Mouse (Mus musculus): ENCODE measurements around the gene Ercc1. TPM values are rescaled to one million over a fixed set of nuclear protein-coding genes. Genes with fewer than 3 reads are reported as not detected.

Ercc1 gene
- polyA plus RNA-seq, 1 experiment from 2014 or later, result 68.4 TPM

DNA sequence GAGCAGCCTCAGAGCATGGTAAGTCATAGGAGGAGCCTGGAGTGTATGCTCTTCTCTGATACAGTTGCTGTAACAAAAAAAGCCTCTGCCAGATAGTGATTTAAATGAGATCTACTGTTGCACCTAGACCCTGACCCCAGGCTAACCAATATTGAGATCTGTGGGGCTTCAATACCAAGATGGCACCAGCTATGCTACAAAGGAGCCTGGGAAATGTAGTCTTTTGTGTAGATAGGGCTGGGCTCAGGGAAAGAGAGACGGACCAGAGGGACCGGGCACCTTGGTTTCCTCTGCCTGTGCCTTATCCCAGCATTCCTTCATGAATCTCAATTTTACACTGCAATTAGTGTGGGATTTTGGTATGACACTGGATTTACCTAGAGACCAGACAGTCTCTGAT is 28.8 kb downstream of the Ercc1 start:
- no peaks in the 10 kb centered on the region for H3K9me3 ChIP-seq (replicated peaks; ENCODE audit: low read length)
- no peaks in the 10 kb centered on the region for H3K27me3 ChIP-seq (ENCODE audit: insufficient read depth, low read length)
- TF ChIP-seq CTCF (IDR thresholded peaks at IDR 0.05; ENCODE audit: low read depth), result no peak
- no peak overlapping the region for H3K27ac ChIP-seq
- H3K4me1 ChIP-seq (replicated peaks; ENCODE audit: insufficient read depth, low read length), result 0 out of 2 replicates have a peak, but pooled peaks cover 5% of the 10 kb centered on the region
- H3K9ac ChIP-seq (ENCODE audit: low read depth, low read length), result no peak overlapping the region
- DNase-seq (ENCODE audit: low spot score) (no peak), ATAC-seq (replicated peaks; ENCODE audit: low FRiP score, low read depth) (no peak)
- H3K36me3 ChIP-seq (ENCODE audit: insufficient read depth, low read length), result no peaks in the 10 kb centered on the region
- H3K4me2 ChIP-seq (ENCODE audit: low read length), result no peak overlapping the region
- WGBS, result 96% methylated on average over 2 of the region's 2 CpGs
- H3K4me3 ChIP-seq (replicated peaks; ENCODE audit: low read depth, low read length), result no peak overlapping the region

GRCm38 (mm10) chr7:19375368-19375767 is 30.8 kb downstream of the Ercc1 start:
- Histone ChIP-seq H3K27me3 (ENCODE audit: insufficient read depth, low read length) (no peaks in the 10 kb centered on the region), H3K36me3 (ENCODE audit: insufficient read depth, low read length) (no peaks in the 10 kb centered on the region), H3K9me3 (replicated peaks; ENCODE audit: low read length) (no peaks in the 10 kb centered on the region), H3K4me1 (replicated peaks; ENCODE audit: insufficient read depth, low read length) (no peaks in the 10 kb centered on the region), H3K9ac (ENCODE audit: low read depth, low read length) (no peak overlapping the region), H3K4me3 (replicated peaks; ENCODE audit: low read depth, low read length) (no peak overlapping the region), H3K27ac (no peak overlapping the region), H3K4me2 (ENCODE audit: low read length) (no peak overlapping the region)
- no peak for TF ChIP-seq CTCF (IDR thresholded peaks at IDR 0.05; ENCODE audit: low read depth)
- DNase-seq (ENCODE audit: low spot score) (no peak), ATAC-seq (replicated peaks; ENCODE audit: low FRiP score, low read depth) (no peak)
- WGBS, result 82% methylated on average over 18 of the region's 18 CpGs

GRCm38 (mm10) chr7:19376019-19376418 is 31.4 kb downstream of the Ercc1 start:
- WGBS, result 89% methylated on average over 4 of the region's 4 CpGs

GRCm38 (mm10) chr7:19378049-19378448 is 33.5 kb downstream of the Ercc1 start:
- no peak overlapping the region for H3K27ac ChIP-seq
- H3K4me1 ChIP-seq (replicated peaks; ENCODE audit: insufficient read depth, low read length), result no peaks in the 10 kb centered on the region
- ATAC-seq (replicated peaks; ENCODE audit: low FRiP score, low read depth) (no peak), DNase-seq (ENCODE audit: low spot score) (no peak)
- H3K27me3 ChIP-seq (ENCODE audit: insufficient read depth, low read length), result no peaks in the 10 kb centered on the region
- no peak overlapping the region for H3K4me3 ChIP-seq (replicated peaks; ENCODE audit: low read depth, low read length)
- TF ChIP-seq CTCF (IDR thresholded peaks at IDR 0.05; ENCODE audit: low read depth), result no peak
- no peaks in the 10 kb centered on the region for H3K36me3 ChIP-seq (ENCODE audit: insufficient read depth, low read length)
- no peaks in the 10 kb centered on the region for H3K9me3 ChIP-seq (replicated peaks; ENCODE audit: low read length)
- 78% methylated on average over 7 of the region's 8 CpGs for WGBS
- H3K9ac ChIP-seq (ENCODE audit: low read depth, low read length), result no peak overlapping the region
- no peak overlapping the region for H3K4me2 ChIP-seq (ENCODE audit: low read length)

More at GRCm38 (mm10) chr7:19376019-19376418, 31.4 kb downstream of the Ercc1 start:
- H3K4me2 ChIP-seq (ENCODE audit: low read length), result no peak overlapping the region
- H3K4me1 ChIP-seq (replicated peaks; ENCODE audit: insufficient read depth, low read length), result no peaks in the 10 kb centered on the region
- ATAC-seq (replicated peaks; ENCODE audit: low FRiP score, low read depth), result no peak
- H3K27ac ChIP-seq, result no peak overlapping the region
- no peaks in the 10 kb centered on the region for H3K36me3 ChIP-seq (ENCODE audit: insufficient read depth, low read length)
- H3K9me3 ChIP-seq (replicated peaks; ENCODE audit: low read length), result no peaks in the 10 kb centered on the region
- H3K27me3 ChIP-seq (ENCODE audit: insufficient read depth, low read length), result no peaks in the 10 kb centered on the region
- DNase-seq (ENCODE audit: low spot score), result no peak
- no peak for TF ChIP-seq CTCF (IDR thresholded peaks at IDR 0.05; ENCODE audit: low read depth)
- H3K9ac ChIP-seq (ENCODE audit: low read depth, low read length), result no peak overlapping the region
- H3K4me3 ChIP-seq (replicated peaks; ENCODE audit: low read depth, low read length), result no peak overlapping the region

GRCm38 (mm10) chr7:19381377-19382165 is 37.0 kb downstream of the Ercc1 start, which contains the start of gene Ercc2:
Ercc2 (plus strand) TSS chr7:19382010.
- no peaks in the 10 kb centered on the region for H3K27me3 ChIP-seq (ENCODE audit: insufficient read depth, low read length)
- peak within 1 kb of the TSS; percentile 31; the same call in 1 of the 2 replicates for H3K27ac ChIP-seq
- TF ChIP-seq CTCF (IDR thresholded peaks at IDR 0.05; ENCODE audit: low read depth), result 0 out of 2 replicates have a peak, but pooled peaks have one; percentile 4
- peaks cover 16% of the 10 kb centered on the region; the same call in 1 of the 2 replicates for H3K36me3 ChIP-seq (ENCODE audit: insufficient read depth, low read length)
- H3K9me3 ChIP-seq (replicated peaks; ENCODE audit: low read length), result no peaks in the 10 kb centered on the region
- no peaks in the 10 kb centered on the region; the same call in 1 of the 2 replicates for H3K4me1 ChIP-seq (replicated peaks; ENCODE audit: insufficient read depth, low read length)
- peak within 1 kb of the TSS; percentile 82 for H3K9ac ChIP-seq (ENCODE audit: low read depth, low read length)
- peak; percentile 98 for DNase-seq (ENCODE audit: low spot score)
- peak within 1 kb of the TSS; percentile 79 for H3K4me3 ChIP-seq (replicated peaks; ENCODE audit: low read depth, low read length)
- WGBS, result 5% methylated on average over 48 of the region's 48 CpGs
- peak; percentile 94 for ATAC-seq (replicated peaks; ENCODE audit: low FRiP score, low read depth)
- H3K4me2 ChIP-seq (ENCODE audit: low read length), result peak within 1 kb of the TSS; percentile 90

- Histone ChIP-seq H3K9me3 (replicated peaks; ENCODE audit: low read length) (no peaks in the 10 kb centered on the region), H3K27ac (peak overlapping the region; percentile 31; the same call in 1 of the 2 replicates), H3K9ac (ENCODE audit: low read depth, low read length) (peak overlapping the region; percentile 82), H3K4me3 (replicated peaks; ENCODE audit: low read depth, low read length) (peak overlapping the region; percentile 79), H3K36me3 (ENCODE audit: insufficient read depth, low read length) (peaks cover 22% of the 10 kb centered on the region), H3K4me1 (replicated peaks; ENCODE audit: insufficient read depth, low read length) (no peaks in the 10 kb centered on the region; the same call in 1 of the 2 replicates), H3K4me2 (ENCODE audit: low read length) (peak overlapping the region; percentile 90), H3K27me3 (ENCODE audit: insufficient read depth, low read length) (no peaks in the 10 kb centered on the region)
- no peak for TF ChIP-seq CTCF (IDR thresholded peaks at IDR 0.05; ENCODE audit: low read depth)
- DNase-seq (ENCODE audit: low spot score), result peak; percentile 29
- WGBS, result under 1% methylated on average over 27 of the region's 37 CpGs
- ATAC-seq (replicated peaks; ENCODE audit: low FRiP score, low read depth), result peak; percentile 63
Measured at GRCm38 (mm10) chr7:19382166-19382541, 37.6 kb downstream of the Ercc1 start.
